Mouse (Mus musculus) mature B cell (primary cell): ENCODE measurements around the gene Dpagt1.
"Not testable (repeated sequence)": the region's sequence is repeated elsewhere in the genome, so short reads cannot be mapped to it uniquely, and the experiment has no call there.

ENCODE experiments used
- in situ Hi-C: fragments of 300-500 bp; cut with MboI; formaldehyde crosslinking; loops from 2 replicates; pipeline ENCODE4 v1.14.3; 2019

Dpagt1 gene

DNA sequence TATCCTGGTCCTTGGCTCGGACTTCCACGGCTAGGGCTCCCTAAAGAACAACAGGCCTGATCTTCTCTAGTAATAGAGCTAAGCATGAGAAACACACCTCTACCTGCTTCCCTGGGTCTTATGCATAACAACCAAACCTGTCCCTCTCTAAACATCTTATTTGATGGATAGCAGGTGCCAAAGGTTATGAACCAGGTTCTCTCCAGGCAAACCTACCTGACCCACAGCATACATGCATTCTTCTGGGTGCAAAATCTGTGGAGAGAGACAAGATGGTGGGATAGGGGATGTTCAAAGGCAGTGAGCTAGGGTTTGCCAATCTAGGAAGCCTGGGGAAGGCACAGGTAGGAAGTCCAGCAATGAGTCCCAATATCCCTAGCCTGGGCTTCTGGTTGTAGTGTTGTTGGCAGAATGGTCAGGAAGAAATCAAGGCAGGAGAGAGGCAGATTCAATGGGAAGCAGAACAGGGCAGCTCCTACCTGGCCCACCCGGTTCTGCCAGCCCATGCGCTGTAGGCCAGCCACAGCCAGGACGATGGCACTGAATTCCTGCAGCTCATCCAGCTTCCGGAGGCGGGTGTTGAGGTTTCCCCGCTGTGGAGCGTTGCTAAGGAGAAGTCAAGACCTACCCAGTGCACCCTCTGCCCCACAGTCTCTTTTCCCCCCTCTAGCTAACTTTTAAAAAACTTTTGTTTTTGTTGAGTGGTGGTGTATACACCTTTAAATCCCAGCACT, 11.8 kb downstream of the Dpagt1 start:
- in situ Hi-C loops: no loop called here

DNA sequence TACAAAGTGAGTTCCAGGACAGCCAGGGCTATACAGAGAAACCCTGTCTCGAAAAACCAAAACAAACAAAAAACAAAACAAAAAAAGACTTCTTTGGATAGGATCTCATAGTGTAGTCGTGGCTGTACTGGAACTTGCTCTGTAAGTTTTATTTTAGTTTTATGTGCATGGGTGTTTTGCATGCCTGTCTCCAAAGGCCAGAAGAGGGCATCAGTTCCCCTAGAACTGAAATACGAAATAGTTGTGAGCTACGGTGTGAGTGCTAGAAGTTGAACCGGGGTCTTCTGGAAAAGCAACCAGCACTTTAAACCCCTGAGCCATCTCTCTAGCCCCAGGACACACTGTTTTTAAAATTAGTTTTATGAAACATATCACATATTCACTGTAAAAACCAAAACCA, 12.8 kb downstream of the Dpagt1 start:
- in situ Hi-C loops: no loop called here

DNA sequence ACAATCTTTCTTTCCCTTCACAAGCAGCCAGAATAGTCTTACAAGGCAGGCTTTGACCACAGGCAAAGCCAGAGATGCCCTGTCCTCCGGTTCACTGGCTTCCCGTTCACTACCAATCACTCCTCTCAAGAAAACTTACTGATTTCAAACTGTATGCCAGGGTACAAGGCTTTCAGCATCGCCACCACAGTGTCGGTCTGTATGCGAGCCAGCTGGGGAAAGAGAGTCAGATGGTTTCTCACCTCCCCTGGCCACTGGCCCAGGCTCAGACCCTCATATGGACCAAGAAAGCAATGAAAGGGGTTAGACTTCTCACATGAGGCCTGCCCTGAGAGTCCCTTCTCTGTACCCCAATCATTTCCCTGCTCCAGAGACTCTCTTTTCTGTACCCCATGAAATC, 15.7 kb downstream of the Dpagt1 start:
- in situ Hi-C loops: loop anchor here (5.0 kb wide), 2 partner anchors 39 to 46 kb away; no protein-coding TSS in a partner anchor

DNA sequence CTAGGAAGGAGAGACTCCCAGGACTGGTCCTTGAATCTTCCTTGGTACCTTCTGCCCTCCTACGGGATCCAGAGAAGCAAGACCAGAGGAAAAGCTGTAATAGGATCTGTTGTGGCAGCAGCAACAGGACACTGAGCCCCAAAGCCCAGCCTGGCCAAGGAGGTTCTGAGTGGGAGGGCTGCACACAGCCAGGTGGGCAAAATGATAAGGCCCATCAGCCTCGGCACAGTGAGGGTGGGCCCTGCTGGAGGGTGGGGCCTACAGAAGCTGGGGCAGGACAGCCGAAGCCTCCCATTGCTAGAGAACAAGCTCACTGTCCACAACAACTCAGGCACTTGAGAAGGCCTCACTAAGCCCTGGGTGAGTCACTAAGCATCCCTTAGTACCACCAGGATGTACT, 16.4 kb downstream of the Dpagt1 start:
- in situ Hi-C loops: loop anchor here (5.0 kb wide), 2 partner anchors 40 to 45 kb away; no protein-coding TSS in a partner anchor

DNA sequence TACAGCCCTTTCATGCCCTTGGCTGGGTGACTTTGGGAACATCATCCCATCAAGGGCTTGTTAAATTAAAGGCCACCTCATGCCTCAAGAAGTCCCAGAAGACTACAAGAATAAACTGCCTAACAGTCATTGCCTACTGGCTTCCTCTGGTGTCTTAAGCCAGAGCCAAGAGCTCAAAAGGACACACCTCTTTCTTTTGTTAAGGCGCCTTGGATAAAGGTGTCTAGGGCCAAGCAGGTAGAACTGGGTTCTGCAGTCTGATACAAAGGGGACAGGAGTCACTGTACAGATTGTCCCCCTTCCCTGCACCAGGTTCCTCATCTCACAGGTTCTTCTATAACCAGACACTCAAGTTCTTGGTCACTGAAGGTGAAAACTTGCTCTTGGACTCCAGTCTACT, 16.8 kb downstream of the Dpagt1 start:
- in situ Hi-C loops: loop anchor here (5.0 kb wide), 2 partner anchors 40 to 45 kb away; no protein-coding TSS in a partner anchor

DNA sequence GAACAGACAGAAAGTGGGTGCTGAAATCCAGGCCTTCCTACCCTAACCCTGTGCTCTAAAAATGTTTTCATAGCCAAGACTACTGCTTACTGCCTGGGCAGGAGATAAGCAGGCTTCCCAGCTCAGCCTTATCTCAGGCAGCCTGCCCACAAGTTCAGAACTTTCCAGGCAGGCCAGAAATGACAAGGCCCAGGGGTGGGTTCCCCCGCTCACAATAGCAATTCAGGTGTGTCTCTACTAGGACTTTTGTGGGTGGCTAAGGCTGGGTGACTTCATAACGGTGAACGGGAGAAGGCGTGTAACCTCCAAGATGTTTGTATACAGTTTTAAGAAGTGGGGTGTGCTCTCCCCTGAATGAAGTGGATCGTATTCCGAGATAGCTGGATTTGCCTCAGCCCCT, 17.5 kb downstream of the Dpagt1 start:
- in situ Hi-C loops: loop anchor here (5.0 kb wide), 2 partner anchors 41 to 44 kb away; no protein-coding TSS in a partner anchor

DNA sequence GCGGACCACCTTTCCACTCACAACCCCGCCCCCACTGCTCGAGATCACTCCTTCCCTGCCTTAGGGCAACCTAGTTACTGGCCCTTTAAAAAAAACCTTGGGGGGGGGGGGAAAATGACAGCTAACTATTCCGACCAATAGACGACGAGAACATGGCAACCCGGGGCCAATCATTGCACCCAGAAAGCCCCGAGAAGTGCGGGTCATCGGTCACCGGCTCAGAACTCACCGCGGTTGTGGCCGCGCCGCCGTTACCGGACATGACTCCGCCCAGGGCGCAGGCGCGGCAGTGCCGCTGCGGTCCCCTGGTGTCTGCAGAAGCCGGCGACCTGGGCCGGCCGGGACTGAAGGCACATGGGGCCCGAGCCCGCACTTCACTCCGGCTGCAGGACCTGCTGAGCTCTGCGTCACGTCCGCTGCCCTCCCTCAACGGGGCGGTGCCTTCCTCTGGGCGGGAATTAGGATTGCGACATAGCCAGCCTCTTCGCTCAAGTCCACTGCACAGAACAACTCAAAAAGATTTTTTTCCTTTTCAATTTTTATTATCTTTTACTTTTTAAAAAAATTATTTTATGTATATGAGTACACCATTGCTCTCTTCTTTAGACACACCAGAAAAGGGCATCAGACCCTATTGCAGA, 18.1 kb downstream of the Dpagt1 start, which contains the start of gene Hmbs:
TSS of gene Hmbs (minus strand) at position 448 of the 641 bp plus-strand sequence.
- in situ Hi-C loops: loop anchor here (5.0 kb wide), 2 partner anchors 42 to 43 kb away; no protein-coding TSS in a partner anchor

DNA sequence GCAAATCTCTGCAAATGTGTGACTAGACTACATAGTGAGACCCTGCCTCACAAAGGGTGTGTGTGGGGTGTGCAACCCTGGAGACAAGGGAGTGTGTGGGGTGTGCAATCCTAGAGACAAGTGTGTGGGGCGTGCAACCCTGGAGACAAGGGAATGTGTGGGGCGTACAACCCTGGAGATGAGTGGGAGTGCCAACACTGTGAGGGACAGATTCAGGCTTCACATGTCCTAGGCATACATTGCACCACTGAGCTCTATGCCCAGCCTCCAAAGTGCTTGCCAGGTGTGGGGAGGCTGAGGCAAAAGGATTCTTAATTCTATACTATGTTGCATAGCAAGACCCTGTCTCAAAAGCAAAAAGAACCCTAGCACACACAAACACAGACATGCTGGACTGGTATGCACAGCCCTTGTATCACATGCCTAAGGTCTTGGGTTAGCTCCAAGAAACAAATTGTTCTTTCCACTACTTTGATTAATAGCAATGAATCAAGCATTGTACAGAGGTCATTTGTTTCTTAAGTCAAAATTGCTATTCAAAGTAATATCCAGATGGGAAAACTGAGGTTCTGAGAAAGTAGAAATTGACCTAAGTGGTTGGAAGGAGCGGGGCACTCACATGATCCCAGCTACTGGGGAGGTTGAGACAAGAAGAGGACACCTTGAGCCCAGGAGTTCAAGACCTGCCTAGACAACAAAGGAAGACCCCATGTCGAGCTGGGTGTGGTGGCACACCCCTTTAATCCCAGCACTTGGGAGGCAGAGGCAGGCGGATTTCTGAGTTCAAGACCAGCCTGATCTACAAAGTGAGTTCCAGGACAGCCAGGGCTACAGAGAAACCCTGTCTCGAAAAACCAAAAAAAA, 20.0 kb downstream of the Dpagt1 start:
- in situ Hi-C loops: no loop called here

DNA sequence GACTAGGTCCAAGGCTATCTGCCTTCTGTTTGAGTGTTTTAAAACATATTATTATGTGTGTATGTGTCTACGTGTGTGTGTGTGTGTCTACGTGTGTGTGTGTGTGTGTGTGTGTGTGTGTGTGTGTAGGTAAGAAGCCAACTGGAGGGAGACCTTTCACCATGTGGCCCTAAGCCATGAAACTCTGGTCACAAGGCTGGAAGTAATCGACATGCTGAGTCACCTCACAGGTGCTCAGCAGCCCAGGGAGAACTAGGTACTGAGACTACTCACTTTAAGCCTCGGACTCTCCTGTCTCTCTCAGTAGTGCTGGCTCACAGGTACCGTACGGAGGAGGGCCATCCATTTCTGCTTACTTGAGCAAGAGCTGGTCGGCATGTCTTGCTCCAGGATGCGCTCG, 21.3 kb downstream of the Dpagt1 start:
- in situ Hi-C loops: no loop called here

DNA sequence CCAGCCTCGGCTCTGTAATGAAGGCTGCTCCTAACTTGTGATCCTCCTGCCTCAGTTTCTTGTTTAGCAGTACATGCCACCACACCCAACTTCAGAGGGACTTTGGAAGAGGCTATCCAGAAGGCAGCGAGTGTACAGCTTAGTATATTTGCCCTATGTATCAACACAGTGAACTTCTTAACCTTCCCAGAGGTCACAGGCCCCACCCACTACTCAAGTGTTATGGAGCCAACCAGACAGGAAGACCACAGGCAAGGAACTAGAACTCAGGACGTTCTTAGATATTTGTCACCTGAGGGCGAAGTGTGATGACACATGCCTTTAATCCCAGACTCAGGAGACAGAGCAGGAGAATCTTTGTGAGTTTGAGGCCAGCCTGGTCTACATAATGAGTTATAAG, 21.8 kb downstream of the Dpagt1 start:
- in situ Hi-C loops: no loop called here

DNA sequence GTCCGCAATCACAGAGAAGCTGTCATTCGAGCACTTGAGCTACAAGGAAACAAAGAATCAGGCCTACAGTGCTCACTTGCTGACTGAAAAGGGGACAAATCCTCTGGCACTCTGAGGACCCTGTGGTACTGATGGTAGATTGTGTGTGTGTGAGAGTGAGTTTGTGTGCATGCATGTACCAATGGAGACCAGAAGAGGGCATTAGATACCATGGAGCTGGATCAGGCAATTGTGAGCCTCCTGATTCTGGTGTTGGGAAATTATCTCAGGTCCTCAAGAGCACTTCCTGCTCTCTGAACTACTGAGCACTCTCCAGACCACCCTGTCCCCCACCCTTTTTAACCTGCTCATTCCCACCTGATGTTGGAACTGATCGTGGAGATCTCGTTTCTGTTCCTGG, 22.7 kb downstream of the Dpagt1 start:
- in situ Hi-C loops: no loop called here

DNA sequence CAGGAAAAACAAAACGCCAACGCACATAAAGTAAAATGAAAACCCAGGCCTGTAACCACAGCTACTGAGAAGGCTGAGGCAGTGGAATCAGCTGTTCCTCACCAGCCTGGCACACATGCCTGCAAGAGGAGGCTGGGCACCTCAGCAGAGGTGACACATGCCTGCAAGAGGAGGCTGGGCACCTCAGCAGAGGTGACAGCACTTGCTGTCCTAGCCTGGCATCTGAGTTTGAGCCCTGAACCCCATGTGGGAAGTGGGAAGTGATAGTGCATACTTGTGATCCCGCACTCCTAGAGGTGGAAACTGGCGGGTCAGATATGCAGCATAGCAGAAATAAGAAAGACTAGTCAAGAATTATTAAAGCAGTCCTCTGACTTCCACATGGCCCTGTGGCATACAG, 25.6 kb downstream of the Dpagt1 start:
- in situ Hi-C loops: no loop called here

DNA sequence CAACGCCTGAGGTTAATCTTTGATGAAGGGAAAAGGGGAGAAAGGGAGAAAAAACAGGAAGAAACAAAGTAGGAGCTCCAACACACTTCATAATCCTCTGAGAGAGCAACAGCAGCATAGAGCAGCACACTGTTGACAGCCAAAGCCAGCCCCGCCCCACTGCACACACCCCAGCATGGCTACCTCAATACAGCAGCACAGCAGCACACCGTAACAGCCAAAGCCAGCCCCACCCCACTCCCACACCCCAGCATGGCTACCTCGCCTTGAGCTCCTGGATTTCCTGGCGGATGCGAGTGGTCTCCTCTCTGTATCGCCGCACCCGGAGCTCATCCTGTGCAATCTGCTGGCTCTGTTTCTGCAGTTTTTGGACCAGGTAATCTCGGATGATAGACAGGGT, 26.5 kb downstream of the Dpagt1 start:
- in situ Hi-C loops: no loop called here

DNA sequence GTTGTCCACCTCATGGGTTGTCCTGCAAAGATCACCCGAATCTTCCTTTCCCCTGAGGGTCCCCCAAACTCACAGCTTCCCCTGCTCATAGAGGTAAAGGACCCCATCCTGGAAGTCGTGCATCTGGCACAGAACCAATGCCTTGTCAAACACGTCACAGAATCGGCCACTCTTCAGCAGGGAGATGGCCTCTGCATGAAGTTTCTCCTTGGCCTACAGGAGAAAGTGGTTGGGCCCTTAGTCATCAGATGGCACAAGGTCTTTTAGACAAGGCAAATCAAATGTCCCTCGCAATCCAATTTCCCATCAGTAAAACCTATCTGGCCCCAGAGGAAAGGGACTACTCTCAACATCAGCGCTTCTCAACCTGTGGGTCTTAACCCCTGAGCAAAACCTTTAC, 27.3 kb downstream of the Dpagt1 start:
- in situ Hi-C loops: no loop called here

DNA sequence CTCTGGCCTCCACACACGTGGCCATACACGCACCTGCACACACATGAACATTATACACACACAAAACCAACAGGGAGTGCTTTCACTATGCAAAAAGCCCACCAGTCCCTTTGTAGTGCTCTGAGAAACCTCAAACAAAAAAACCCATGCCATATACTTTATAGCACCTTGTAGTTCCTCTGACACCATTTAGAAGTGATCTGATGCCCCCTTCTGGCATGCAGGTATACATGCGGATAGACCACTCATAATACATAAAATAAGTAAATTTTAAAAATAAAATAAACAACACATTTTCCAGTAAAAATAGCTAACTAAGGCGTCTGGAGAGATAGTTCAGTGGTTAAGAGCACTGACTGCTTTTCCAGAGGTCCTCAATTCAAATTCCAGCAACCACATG, 31.4 kb downstream of the Dpagt1 start:
- in situ Hi-C loops: no loop called here

DNA sequence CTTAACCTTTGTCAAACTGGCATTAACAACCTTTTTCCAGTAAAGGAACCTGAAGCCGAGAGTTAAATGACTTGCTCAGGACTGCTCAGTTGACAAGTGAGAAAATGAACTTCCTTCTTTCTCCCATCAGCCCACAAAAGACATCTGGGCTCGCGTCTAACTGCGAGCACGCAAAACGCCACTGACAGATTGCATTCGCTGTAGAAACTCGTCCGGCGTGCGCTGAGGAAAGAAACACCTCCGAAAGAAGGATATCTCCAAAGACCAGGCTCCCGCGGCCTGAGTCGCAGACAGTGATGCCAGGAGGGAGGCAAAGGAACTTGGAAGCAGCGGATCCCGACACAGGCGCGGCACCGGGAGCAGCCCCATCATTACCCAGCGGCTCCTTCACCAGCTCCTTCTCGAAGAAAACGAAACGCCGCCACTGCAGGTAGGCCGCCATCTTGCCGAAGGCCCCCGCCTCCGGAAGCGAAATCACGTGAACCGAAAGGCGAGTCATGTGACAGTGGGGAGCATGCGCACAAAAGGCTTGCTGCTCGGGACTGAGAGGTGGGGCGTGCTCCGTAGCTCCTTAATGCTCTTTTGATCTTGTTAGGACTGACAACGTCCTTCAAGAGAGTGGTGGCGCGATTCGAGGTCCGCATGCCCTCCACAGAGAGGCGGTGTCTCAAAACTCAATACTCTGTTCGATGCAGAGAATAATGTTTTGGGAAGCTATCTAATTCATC, 35.5 kb downstream of the Dpagt1 start, which contains the start of gene Vps11:
TSS of gene Vps11 (minus strand) at position 481 of the 728 bp plus-strand sequence.
- in situ Hi-C loops: no loop called here

DNA sequence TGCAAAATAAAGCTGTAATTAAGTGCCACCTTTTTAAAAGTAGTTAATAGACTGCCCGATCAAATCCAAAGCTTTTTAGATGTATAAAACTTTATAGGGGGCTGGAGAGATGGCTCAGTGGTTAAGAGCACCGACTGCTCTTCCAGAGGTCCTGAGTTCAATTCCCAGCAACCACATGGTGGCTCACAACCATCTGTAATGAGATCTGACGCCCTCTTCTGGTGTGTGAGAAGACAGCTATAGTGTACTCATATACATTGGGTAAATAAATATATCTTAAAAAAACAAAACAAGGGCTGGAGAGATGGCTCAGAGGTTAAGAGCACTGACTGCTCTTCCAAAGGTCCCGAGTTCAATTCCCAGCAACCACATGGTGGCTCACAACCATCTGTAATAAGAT, 36.1 kb downstream of the Dpagt1 start:
- in situ Hi-C loops: not testable (repeated sequence)

DNA sequence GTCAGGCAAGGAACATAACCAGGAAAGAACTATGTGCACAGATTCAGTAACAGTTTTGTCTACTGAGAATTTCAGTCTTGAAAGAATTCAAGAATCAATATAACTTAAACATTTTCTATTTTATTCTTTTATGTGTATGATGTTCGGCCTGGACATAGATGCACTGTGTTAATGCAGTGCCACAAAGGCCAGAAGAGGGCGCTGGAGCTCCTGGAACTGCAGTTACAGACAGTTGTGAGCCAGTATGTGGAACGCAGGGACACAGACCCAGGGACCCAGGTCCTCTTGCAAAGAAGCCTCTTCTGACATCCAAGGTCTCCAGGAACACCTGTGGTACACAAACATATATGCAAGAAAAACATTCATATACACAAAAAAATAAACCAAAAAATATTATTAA, 38.7 kb downstream of the Dpagt1 start:
- in situ Hi-C loops: no loop called here

DNA sequence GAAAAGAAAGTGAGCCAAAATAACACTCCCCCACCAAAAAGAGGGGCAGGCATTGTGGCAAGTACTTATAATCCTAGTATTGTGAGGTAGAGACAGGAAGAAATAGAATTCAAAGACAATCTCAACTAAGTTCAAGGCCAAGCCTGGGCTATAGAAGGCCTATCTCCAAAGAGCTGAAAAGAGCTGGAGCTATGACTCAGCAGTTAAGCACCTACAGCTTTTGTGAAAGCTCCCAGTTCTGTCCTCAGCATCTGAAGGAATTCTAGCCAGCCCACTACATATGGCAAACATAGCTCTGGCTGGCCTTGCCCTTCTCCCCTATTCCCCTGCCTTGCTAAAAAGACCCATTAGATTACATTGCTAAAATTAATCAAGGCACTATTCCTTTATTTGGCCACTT, 47.6 kb downstream of the Dpagt1 start:
- in situ Hi-C loops: no loop called here

DNA sequence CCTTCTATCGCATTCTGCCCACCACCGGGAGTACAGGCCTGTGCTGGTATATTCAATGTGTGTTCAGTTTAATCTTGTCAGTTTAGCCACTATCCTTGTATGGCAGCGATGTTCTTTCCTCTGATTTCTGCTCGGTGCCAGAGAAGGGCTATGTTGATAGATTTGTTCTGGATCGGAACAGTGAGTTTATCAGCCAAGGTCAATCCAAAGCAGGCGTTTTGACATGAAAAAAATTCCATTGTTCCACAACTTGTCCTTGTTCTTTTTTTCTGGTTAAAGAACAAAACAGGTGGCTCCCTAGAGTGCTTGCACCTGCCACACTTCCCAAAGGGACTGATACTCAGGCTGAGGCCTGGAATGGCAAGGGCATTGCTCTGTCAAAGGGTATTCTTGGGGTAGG, 50.3 kb downstream of the Dpagt1 start:
- in situ Hi-C loops: no loop called here

DNA sequence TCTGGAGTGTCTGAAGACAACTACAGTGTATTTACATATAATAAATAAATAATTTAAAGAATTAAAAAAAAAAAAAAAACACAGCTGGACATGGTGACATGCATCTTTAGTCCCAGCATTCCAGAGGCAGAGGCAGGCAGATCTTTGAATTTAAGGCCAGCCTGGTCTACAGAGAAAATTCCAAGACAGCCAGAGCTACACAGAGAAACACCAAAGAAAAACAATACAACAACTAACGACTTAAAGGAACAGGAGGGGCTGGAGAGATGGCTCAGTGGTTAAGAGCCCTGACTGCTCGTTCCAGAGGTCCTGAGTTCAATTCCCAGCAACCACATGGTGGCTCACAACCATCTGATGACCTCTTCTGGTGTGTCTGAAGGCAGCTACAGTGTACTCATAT, 51.5 kb downstream of the Dpagt1 start:
- in situ Hi-C loops: not testable (repeated sequence)
